Mouse (Mus musculus): ENCODE measurements around the gene Olfr1494.

The Olfr1494 gene

GRCm38 (mm10) chr19:13739428-13739827, at the start of gene Olfr1494:
Gene Olfr1494 (plus strand): TSS chr19:13739728.
- ATAC-seq (ENCODE audit: low TSS enrichment), result no peak

GRCm38 (mm10) chr19:13696968-13697367, 42.6 kb upstream of the Olfr1494 start, which contains the start of gene Olfr1491:
Gene Olfr1491 (plus strand): TSS chr19:13697268.
- ATAC-seq (ENCODE audit: low TSS enrichment), result no peak

GRCm38 (mm10) chr19:13722978-13723377, 16.6 kb upstream of the Olfr1494 start, which contains the start of gene Olfr1493-ps1:
Gene Olfr1493-ps1 (plus strand): TSS chr19:13723278.
- no peak for ATAC-seq (ENCODE audit: low TSS enrichment)

DNA sequence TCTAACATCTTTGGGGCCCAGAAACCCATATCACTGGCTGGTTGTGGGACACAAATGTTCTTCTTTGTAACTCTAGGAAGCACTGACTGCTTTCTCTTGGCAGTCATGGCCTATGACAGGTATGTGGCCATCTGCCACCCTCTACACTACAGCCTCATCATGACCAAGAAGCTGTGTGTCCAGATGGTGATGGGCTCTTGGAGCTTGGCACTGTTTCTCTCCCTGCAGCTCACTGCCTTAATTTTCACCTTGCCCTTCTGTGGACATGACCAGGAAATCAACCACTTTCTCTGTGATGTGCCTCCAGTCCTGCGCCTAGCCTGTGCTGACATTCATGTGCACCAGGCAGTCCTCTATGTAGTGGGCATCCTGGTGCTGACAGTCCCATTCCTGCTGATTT, 9.8 kb downstream of the Olfr1494 start:
- no peak for ATAC-seq (ENCODE audit: low TSS enrichment)

- ATAC-seq (ENCODE audit: low TSS enrichment), result no peak
These were observed 24.8 kb downstream of the Olfr1494 start, which contains the start of gene Olfr1495 for GRCm38 (mm10) chr19:13764306-13764705. Gene Olfr1495 (plus strand): TSS chr19:13764606.

- ATAC-seq (ENCODE audit: low TSS enrichment), result no peak
These were observed 29.2 kb downstream of the Olfr1494 start for GRCm38 (mm10) chr19:13768565-13769276.

DNA sequence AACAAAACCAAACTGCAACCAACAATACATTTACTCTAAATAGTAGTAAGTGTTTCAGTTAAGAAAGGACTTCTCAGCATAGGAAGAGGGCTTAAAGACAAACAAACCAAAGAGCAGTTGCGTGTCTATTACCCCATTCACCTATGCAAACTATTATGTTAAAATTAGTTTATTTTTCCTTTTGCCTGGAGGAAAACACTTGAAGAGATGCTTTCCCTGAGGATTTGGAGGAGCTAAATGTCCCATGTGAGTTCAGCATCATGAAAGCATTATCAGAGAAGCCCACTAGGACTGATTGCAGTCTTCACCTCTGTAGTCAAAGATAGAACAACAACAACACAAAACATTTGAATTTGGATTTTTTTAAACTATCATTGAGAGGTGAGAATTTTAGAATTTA, 38.0 kb downstream of the Olfr1494 start, which contains the start of gene Olfr1496:
Gene Olfr1496, plus strand, starts transcription at position 301 of the 400 bp plus-strand sequence.
- no peak for ATAC-seq (ENCODE audit: low TSS enrichment)

GRCm38 (mm10) chr19:13798102-13798501, 58.6 kb downstream of the Olfr1494 start, which contains the start of gene Olfr1497:
Gene Olfr1497 (minus strand): TSS chr19:13798202.
- no peak for ATAC-seq (ENCODE audit: low TSS enrichment)

Measured in frontal cortex, adult (tissue).